Mouse (Mus musculus): Measurements from ENCODE around the gene Itga5. TPM values are rescaled to one million over a fixed set of nuclear protein-coding genes. Genes with fewer than 3 reads are reported as not detected.

Gene Itga5
- total RNA-seq, 1 experiment from 2014 or later = 11.4 TPM

- no peak for ATAC-seq (replicated peaks; ENCODE audit: insufficient number of reproducible peaks, low FRiP score, low TSS enrichment, poor library complexity, severe bottlenecking)
Measured at GRCm38 (mm10) chr15:103343556-103343955, 23.0 kb downstream of the Itga5 start.

DNA sequence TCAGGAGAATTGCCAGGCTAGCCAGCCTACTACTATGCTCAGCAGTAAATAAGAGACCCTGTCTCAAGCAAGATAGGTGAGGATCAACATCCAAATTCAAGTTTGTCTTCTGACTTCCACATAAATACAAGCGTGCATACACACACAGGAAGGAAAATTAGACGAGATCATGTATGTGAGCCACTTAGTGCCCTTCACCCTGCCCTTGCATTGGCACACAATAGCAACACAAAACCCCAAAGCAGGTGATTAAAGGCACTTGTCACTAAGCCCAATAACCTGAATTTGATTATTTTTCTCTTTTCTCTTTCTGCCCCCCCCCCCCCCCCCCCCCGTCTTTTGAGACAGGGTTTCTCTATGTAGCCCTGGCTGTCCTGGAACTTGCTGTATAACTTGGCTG lies 23.6 kb downstream of the Itga5 start:
- no peak for ATAC-seq (replicated peaks; ENCODE audit: insufficient number of reproducible peaks, low FRiP score, low TSS enrichment, poor library complexity, severe bottlenecking)

DNA sequence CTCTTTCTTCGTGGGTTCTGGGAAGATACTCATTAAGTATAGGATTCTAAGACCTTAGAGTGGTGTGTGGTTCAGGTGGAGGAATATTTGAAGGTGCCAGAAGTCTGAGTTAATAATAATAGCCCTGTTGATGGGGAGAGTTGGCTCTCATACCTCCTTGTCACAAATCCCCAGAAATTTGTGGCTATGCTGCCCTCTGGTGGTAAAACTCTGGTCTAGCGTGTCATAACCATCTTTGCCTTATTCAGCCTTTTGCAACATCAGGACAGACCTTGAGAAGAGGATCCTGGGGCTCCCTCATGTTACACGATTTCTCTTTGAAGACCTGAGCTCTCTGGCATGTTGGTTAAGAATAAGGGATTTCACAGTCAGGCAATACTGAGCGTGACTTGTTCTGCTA lies 24.1 kb downstream of the Itga5 start:
- peak; percentile 54 for ATAC-seq (replicated peaks; ENCODE audit: insufficient number of reproducible peaks, low FRiP score, low TSS enrichment, poor library complexity, severe bottlenecking)

GRCm38 (mm10) chr15:103341547-103341946 lies 25.0 kb downstream of the Itga5 start:
- no peak for ATAC-seq (replicated peaks; ENCODE audit: insufficient number of reproducible peaks, low FRiP score, low TSS enrichment, poor library complexity, severe bottlenecking)

DNA sequence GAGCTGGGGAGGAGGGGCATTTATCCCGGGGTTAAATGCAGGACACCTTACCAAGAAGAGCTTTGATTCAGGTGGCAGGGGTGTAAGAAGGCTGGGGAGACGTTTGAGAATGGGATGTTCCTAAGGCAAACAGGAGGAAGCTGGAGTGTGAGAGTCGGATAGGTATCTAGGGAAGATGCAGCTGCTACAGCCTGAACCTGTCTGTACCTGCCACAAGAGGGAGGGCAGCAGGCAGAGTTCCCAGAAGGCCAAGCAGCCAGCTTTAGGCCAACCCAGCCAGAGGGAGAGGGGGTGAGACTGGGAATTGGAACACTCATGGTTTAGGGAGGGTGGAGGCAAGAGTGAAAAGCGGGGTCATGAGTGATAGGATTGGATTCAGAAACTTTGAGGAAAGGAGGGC lies 25.8 kb downstream of the Itga5 start:
- no peak for ATAC-seq (replicated peaks; ENCODE audit: insufficient number of reproducible peaks, low FRiP score, low TSS enrichment, poor library complexity, severe bottlenecking)

DNA sequence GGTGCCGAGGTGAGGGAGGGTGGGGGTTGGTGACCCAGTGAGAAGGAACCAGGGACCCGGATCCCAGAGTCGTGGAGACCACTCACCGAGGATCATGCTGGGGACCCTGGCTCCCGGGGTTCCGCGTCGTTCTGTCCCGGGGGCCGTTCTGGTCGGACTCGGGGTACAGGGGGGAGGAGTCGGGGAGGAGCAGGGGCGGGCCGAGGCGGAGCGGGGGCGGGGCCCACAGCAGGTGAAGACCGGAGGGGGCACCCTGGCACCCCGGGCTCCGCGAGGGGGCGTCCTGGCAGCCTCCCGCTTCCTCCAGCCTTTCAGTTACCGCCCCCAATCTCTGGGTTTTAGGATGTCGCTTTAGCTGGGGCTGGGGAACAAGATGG lies 26.6 kb downstream of the Itga5 start, which contains the start of gene Zfp385a:
Gene Zfp385a (minus strand): TSS at position 133 of the 377 bp plus-strand sequence.
- no peak for ATAC-seq (replicated peaks; ENCODE audit: insufficient number of reproducible peaks, low FRiP score, low TSS enrichment, poor library complexity, severe bottlenecking)

DNA sequence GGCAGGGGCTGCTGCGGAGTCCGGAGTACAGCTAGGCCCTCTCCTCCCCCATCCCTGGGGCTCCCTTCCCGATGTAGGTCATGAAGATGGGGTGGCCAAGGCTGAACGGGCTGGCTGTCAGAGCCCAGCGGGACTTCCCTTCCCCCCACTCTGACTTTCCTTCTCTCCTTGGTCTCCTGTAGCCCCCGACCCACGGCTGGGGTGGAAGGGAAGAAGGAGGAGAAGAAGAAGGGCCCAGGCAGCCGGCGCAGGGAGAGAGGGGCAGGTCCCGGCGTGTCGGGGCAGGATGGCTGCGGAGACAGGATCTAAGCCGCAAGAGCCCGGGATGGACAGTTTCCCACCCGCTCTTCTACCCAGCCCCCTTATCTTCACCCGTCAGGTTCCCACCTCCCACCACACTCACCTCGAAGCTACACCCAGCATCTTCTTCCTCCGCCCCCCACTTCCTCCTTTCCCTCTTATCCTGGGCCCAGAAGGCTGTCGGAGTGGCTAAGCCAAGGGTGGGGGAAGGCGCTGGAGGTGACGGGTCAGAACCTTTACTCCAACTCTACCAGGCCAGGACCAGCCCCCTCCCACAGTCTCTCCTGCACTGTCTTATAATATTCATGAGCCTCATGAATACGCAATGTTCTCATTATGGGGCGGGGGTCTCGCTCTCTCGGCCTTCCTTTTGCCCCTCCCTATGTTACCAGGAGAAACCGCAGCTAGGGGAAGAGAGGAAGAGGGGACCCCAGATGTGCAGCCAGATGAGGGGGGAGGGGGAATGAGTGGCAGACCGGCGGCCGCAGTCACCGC lies 27.2 kb downstream of the Itga5 start:
- ATAC-seq (replicated peaks; ENCODE audit: insufficient number of reproducible peaks, low FRiP score, low TSS enrichment, poor library complexity, severe bottlenecking) = no peak

GRCm38 (mm10) chr15:103338829-103339165 lies 27.8 kb downstream of the Itga5 start:
- no peak for ATAC-seq (replicated peaks; ENCODE audit: insufficient number of reproducible peaks, low FRiP score, low TSS enrichment, poor library complexity, severe bottlenecking)

GRCm38 (mm10) chr15:103336996-103337667 lies 29.4 kb downstream of the Itga5 start:
- ATAC-seq (replicated peaks; ENCODE audit: insufficient number of reproducible peaks, low FRiP score, low TSS enrichment, poor library complexity, severe bottlenecking) = no peak

DNA sequence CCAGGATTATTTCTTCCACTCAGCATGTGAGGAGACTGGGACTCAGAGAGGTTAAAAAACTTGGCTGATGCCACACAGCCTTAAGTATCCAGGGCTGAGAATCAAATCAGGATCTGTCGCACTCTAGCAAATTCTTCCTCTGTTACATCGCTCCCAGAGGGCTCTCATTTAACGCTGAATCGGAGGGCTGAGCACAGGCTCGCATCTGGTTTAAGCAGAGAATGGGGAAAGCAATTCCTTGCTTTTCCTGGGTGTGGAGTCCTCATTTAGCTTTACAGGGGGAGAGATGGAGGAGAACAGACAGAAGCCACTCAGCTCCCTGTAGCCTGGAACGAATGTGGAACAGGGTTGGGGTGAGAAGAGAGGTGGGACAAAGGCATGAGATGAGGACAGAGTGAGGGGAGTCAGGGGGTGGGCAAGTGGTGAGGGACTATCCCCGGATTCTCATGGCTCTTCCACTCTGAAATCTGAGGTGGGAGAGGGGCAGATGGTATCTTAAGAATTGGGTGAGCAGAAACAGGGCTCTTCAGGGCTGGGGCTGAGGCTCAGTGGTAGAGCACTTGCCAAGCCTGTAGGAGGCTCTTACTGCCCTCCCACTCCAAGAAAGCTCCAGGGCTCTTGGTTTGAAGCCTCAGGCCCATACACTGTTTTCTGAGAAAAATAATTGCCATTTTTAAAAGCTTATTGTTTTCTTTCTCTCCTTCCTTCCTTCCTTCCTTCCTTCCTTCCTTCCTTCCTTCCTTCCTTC lies 30.9 kb downstream of the Itga5 start:
- no peak for ATAC-seq (replicated peaks; ENCODE audit: insufficient number of reproducible peaks, low FRiP score, low TSS enrichment, poor library complexity, severe bottlenecking)

- no peak for ATAC-seq (replicated peaks; ENCODE audit: insufficient number of reproducible peaks, low FRiP score, low TSS enrichment, poor library complexity, severe bottlenecking)
Measured at GRCm38 (mm10) chr15:103335040-103335439, 31.5 kb downstream of the Itga5 start.

DNA sequence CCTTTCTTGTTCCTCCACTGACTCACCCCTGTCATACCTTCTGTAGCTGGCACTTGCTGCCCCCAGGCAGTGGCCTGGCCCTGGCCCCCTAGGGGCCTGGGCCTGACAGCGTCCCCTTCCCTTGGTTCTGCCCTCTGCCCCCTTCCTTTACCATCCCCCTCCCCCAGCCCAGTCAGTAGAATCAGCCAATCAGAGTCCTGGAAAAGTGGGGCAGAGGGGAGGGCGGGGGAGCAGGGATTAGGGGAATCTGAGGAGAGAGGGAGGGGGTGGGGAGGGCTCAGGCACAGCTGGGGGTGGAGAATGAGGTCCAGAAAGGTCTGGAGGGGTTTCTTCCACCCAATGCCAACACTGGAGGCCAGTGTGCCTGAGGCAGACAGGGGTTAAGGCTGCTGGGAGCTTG lies 32.4 kb downstream of the Itga5 start:
- no peak for ATAC-seq (replicated peaks; ENCODE audit: insufficient number of reproducible peaks, low FRiP score, low TSS enrichment, poor library complexity, severe bottlenecking)

- ATAC-seq (replicated peaks; ENCODE audit: insufficient number of reproducible peaks, low FRiP score, low TSS enrichment, poor library complexity, severe bottlenecking) = peak; percentile 79
Measured at GRCm38 (mm10) chr15:103333738-103334137, 32.8 kb downstream of the Itga5 start.

- ATAC-seq (replicated peaks; ENCODE audit: insufficient number of reproducible peaks, low FRiP score, low TSS enrichment, poor library complexity, severe bottlenecking) = peak; percentile 56
Measured at GRCm38 (mm10) chr15:103333081-103333615, 33.4 kb downstream of the Itga5 start.

GRCm38 (mm10) chr15:103323455-103324247 lies 42.9 kb downstream of the Itga5 start:
- ATAC-seq (replicated peaks; ENCODE audit: insufficient number of reproducible peaks, low FRiP score, low TSS enrichment, poor library complexity, severe bottlenecking) = peak; percentile 76

DNA sequence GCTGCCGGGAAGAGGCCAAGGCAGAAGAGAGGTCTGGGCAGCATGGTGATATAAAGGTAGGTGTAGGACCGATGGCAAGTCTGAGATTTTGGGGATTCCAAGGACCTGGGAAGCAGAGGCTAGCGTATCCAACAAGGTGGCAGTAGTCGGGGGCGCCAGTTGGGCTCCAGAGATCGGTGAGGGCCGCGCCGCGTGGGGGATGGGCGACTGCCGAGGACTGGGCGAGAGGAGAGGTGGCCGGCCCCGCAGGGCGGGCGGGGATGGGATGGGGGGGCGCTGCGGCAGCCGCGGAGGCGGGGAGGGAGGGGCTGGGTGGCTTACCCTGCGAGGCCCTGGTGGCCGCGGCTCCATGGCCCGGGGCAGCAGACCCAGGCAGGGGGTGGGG lies 43.5 kb downstream of the Itga5 start:
- ATAC-seq (replicated peaks; ENCODE audit: insufficient number of reproducible peaks, low FRiP score, low TSS enrichment, poor library complexity, severe bottlenecking) = no peak

GRCm38 (mm10) chr15:103322396-103322795 lies 44.2 kb downstream of the Itga5 start:
- no peak for ATAC-seq (replicated peaks; ENCODE audit: insufficient number of reproducible peaks, low FRiP score, low TSS enrichment, poor library complexity, severe bottlenecking)

DNA sequence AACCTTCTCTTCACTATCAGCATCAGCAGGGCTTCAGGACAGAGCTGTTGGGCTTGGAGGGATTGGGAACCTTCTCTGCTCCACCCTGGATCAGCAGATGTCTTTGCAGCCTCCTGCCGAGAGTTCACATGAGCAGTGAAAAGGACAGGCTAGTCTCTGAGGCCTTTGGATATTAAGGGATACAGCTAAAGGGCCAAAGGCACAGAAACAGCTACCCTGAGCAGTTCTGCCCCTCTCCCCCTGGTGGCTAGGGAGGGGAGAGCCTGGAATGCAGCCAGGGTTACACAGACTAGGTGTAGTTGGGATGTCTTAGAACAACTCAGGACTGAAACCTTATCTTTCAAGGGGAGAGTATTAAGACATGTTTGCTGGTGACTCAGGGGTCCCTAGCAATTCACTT lies 45.5 kb downstream of the Itga5 start:
- no peak for ATAC-seq (replicated peaks; ENCODE audit: insufficient number of reproducible peaks, low FRiP score, low TSS enrichment, poor library complexity, severe bottlenecking)

All from monocyte, adult 5-6 weeks (primary cell).